Mouse (Mus musculus) small intestine, adult 2 months (tissue): ENCODE results near the gene Dnajb14. TPM values are rescaled to one million over a fixed set of nuclear protein-coding genes. Genes with fewer than 3 reads are reported as not detected.
"Not testable (repeated sequence)": the region's sequence is repeated elsewhere in the genome, so short reads cannot be mapped to it uniquely, and the experiment has no call there.

ENCODE experiments used
- H3K27ac ChIP-seq: fragments of 200-500 bp; 2 replicates; pipeline ENCODE4 v1.5.1; 2012; ENCODE audit warnings: low read depth, low read length, control low read depth, inconsistent platforms; ENCODE audit not compliant: insufficient read depth
- H3K27me3 ChIP-seq: fragments of 200-500 bp; 2 replicates; pipeline ENCODE4 v1.6.1; 2012; ENCODE audit warnings: mild to moderate bottlenecking, moderate library complexity, low read length, inconsistent platforms; ENCODE audit not compliant: control insufficient read depth, insufficient read depth
- H3K36me3 ChIP-seq: fragments of 200-500 bp; 2 replicates; pipeline ENCODE4 v1.6.1; 2012; ENCODE audit warnings: mild to moderate bottlenecking, low read length, control low read depth, inconsistent platforms; ENCODE audit not compliant: control insufficient read depth, insufficient read depth
- H3K4me1 ChIP-seq: fragments of 200-500 bp; 2 replicates; pipeline ENCODE4 v1.6.1; 2012; ENCODE audit warnings: low read length, inconsistent platforms, mixed read lengths; ENCODE audit not compliant: control insufficient read depth, insufficient read depth, insufficient read length
- H3K4me3 ChIP-seq: fragments of 200-500 bp; 2 replicates; pipeline ENCODE4 v1.5.1; 2012; ENCODE audit warnings: low read depth, mild to moderate bottlenecking, control low read depth, inconsistent platforms, low read length, moderate library complexity
- CTCF ChIP-seq: fragments of 200-500 bp; IDR thresholded peaks from 2 replicates; pipeline ENCODE4 v1.5.1; 2012; ENCODE audit warnings: low read depth, mild to moderate bottlenecking, control low read depth, inconsistent platforms, low read length, moderate library complexity, mixed read lengths; ENCODE audit not compliant: insufficient replicate concordance, insufficient read length; ENCODE audit errors: extremely low read depth
- POLR2A ChIP-seq: fragments of 200-500 bp; IDR thresholded peaks from 2 replicates; pipeline ENCODE4 v1.6.1; 2012; ENCODE audit warnings: low read depth, mild to moderate bottlenecking, control low read depth, inconsistent platforms, low read length, moderate library complexity
- WGBS: fragments of 180-500 bp; shearing (Covaris S2); methylation state at CpG from one replicate; pipeline ENCODE4 v1.1.7; 2018; 5-methylcytosine and 5-hydroxymethylcytosine counted together
- polyA plus RNA-seq: library from polyadenylated mRNA; depleted of rRNA; stranded (reverse); fragments of >200 nt; gene quantifications from 2 replicates; pipeline ENCODE4 v1.2.3, GENCODE M21; 2012

Gene Dnajb14
- polyA plus RNA-seq, 1 experiment = 2.0 TPM

GRCm38 (mm10) chr3:137896386-137896785 is 28.9 kb downstream of the Dnajb14 start:
- TF ChIP-seq POLR2A (no peak), CTCF (no peak)
- Histone ChIP-seq H3K36me3 (peaks cover 5% of the 10 kb centered on the region), H3K4me1 (no peaks in the 10 kb centered on the region), H3K27ac (no peak overlapping the region), H3K4me3 (no peak overlapping the region), H3K27me3 (no peaks in the 10 kb centered on the region)
- 89% methylated on average over 4 of the region's 4 CpGs for WGBS

- Histone ChIP-seq H3K27ac (no peak overlapping the region), H3K27me3 (no peaks in the 10 kb centered on the region), H3K36me3 (peaks cover 6% of the 10 kb centered on the region), H3K4me1 (no peaks in the 10 kb centered on the region), H3K4me3 (no peak overlapping the region)
- 94% methylated on average over 3 of the region's 3 CpGs for WGBS
- TF ChIP-seq CTCF (no peak), POLR2A (no peak)
Observed at GRCm38 (mm10) chr3:137896867-137897266, 29.4 kb downstream of the Dnajb14 start.

GRCm38 (mm10) chr3:137897685-137898084 is 30.2 kb downstream of the Dnajb14 start:
- H3K4me1 ChIP-seq = no peaks in the 10 kb centered on the region
- H3K36me3 ChIP-seq = peaks cover 6% of the 10 kb centered on the region
- no peak overlapping the region for H3K4me3 ChIP-seq
- 84% methylated on average over 5 of the region's 5 CpGs for WGBS
- H3K27ac ChIP-seq = no peak overlapping the region
- no peak for TF ChIP-seq CTCF
- TF ChIP-seq POLR2A = no peak
- no peaks in the 10 kb centered on the region for H3K27me3 ChIP-seq

- Histone ChIP-seq H3K27me3 (no peaks in the 10 kb centered on the region), H3K4me3 (no peak overlapping the region), H3K36me3 (peaks cover 18% of the 10 kb centered on the region), H3K27ac (no peak overlapping the region), H3K4me1 (no peaks in the 10 kb centered on the region)
- TF ChIP-seq CTCF (no peak), POLR2A (no peak)
- 70% methylated on average over 10 of the region's 10 CpGs for WGBS
Observed at GRCm38 (mm10) chr3:137900149-137900548, 32.7 kb downstream of the Dnajb14 start.

GRCm38 (mm10) chr3:137913093-137913492 is 45.6 kb downstream of the Dnajb14 start:
- no peaks in the 10 kb centered on the region for H3K27me3 ChIP-seq
- peaks cover 4% of the 10 kb centered on the region for H3K4me1 ChIP-seq
- H3K36me3 ChIP-seq = peaks cover 5% of the 10 kb centered on the region
- H3K27ac ChIP-seq = no peak overlapping the region
- TF ChIP-seq POLR2A (no peak), CTCF (no peak)
- no peak overlapping the region for H3K4me3 ChIP-seq
- WGBS = 46% methylated on average over 2 of the region's 2 CpGs

- 86% methylated on average over 1 of the region's 1 CpGs for WGBS
- H3K4me3 ChIP-seq, H3K27ac ChIP-seq, H3K36me3 ChIP-seq, H3K4me1 ChIP-seq, H3K27me3 ChIP-seq: not testable (repeated sequence)
Observed at GRCm38 (mm10) chr3:137914567-137914966, 47.1 kb downstream of the Dnajb14 start.

- Histone ChIP-seq H3K4me1 (peaks cover 4% of the 10 kb centered on the region), H3K27me3 (no peaks in the 10 kb centered on the region), H3K36me3 (peaks cover 6% of the 10 kb centered on the region), H3K4me3 (peak overlapping the region; percentile 99), H3K27ac (peak overlapping the region; percentile 24)
- WGBS = 38% methylated on average over 12 of the region's 12 CpGs
- no peak for TF ChIP-seq CTCF
- no peak for TF ChIP-seq POLR2A
Observed at GRCm38 (mm10) chr3:137917694-137918171, 50.3 kb downstream of the Dnajb14 start.
